Mouse (Mus musculus) limb, embryonic 11.5 days (tissue): Measurements from ENCODE around the gene Col13a1. TPM values are rescaled to one million over a fixed set of nuclear protein-coding genes. Genes with fewer than 3 reads are reported as not detected.

Experiments
- ATAC-seq: fragments of 200-750 bp; cut with Nextera tagmentation; 2 replicates; pipeline ENCODE4 v1.8.0; 2017; ENCODE audit warnings: low read depth; ENCODE audit not compliant: insufficient number of reproducible peaks, low FRiP score, low TSS enrichment
- DNase-seq: peaks from one replicate; pipeline ENCODE4 v3.0.0-alpha.2; 2015; ENCODE audit warnings: low spot score
- H3K27ac ChIP-seq: fragments of 300-500 bp; sonication (generic); replicated peaks from 2 replicates; pipeline ENCODE4 v1.5.1; 2014; ENCODE audit warnings: low read depth, mild to moderate bottlenecking, low read length
- H3K27me3 ChIP-seq: fragments of 300-500 bp; sonication (generic); 2 replicates; pipeline ENCODE4 v1.6.1; 2014; ENCODE audit warnings: mild to moderate bottlenecking, low read length, mixed read lengths; ENCODE audit not compliant: control insufficient read depth, insufficient read depth
- H3K36me3 ChIP-seq: fragments of 300-500 bp; sonication (generic); 2 replicates; pipeline ENCODE4 v1.6.1; 2014; ENCODE audit warnings: mild to moderate bottlenecking, low read length, moderate library complexity, mixed read lengths; ENCODE audit not compliant: control insufficient read depth, insufficient read depth
- H3K4me1 ChIP-seq: fragments of 300-500 bp; sonication (generic); 2 replicates; pipeline ENCODE4 v1.6.1; 2014; ENCODE audit warnings: low read length, mixed read lengths; ENCODE audit not compliant: control insufficient read depth, insufficient read depth
- H3K4me2 ChIP-seq: fragments of 300-500 bp; sonication (generic); 2 replicates; pipeline ENCODE4 v1.6.1; 2014; ENCODE audit warnings: low read depth, mild to moderate bottlenecking, moderate library complexity; ENCODE audit not compliant: severe bottlenecking
- H3K4me3 ChIP-seq: fragments of 300-500 bp; sonication (generic); 2 replicates; pipeline ENCODE4 v1.5.1; 2014; ENCODE audit warnings: low read depth, low read length
- H3K9ac ChIP-seq: fragments of 300-500 bp; sonication (generic); 2 replicates; pipeline ENCODE4 v1.6.1; 2014; ENCODE audit warnings: mild to moderate bottlenecking, low read length
- H3K9me3 ChIP-seq: fragments of 300-500 bp; sonication (generic); 2 replicates; pipeline ENCODE4 v1.6.1; 2016; ENCODE audit warnings: low read length; ENCODE audit not compliant: control insufficient read depth
- WGBS: fragments of 180-500 bp; shearing (Covaris S2); extraction: QIAGEN DNeasy Blood & Tissue Kit; methylation state at CpG from one replicate; pipeline ENCODE4 v1.1.7; 2014; 5-methylcytosine and 5-hydroxymethylcytosine counted together
- polyA plus RNA-seq: library from polyadenylated mRNA; unstranded; fragments of >200 nt; fragmentation: Nextera tagmentation; extraction: Ambion mirVana; gene quantifications from 2 replicates; pipeline ENCODE4 v1.2.1, GENCODE M21; 2014

Gene Col13a1
- polyA plus RNA-seq, 1 experiment from 2014 or later, result 1.0 TPM

DNA sequence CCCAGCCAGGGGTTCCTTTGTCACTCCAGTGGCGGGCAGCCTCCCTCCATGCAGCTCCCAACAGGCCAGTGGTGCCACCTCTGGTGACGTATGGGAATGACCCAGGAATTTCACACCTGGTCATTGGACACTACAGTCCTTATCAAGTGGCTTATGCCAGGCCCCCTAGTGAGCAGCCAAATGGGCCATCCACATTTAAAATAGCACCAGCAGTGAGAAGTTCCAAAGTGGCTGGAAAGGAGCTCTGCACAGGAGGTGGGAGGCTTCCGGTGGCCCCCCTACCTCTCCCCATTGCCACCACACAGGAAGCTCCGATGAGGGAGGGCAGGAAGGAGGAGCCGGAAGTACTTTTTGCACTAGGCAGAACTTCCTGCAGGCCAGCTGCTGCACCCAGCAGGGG, 72.7 kb downstream of the Col13a1 start:
- Histone ChIP-seq H3K36me3 (no peaks in the 10 kb centered on the region), H3K9me3 (0 out of 2 replicates have a peak, but pooled peaks cover 2% of the 10 kb centered on the region), H3K9ac (no peak overlapping the region), H3K27ac (no peak overlapping the region), H3K4me2 (no peak overlapping the region), H3K4me3 (no peak overlapping the region), H3K4me1 (peaks cover 2% of the 10 kb centered on the region; the same call in 1 of the 2 replicates), H3K27me3 (no peaks in the 10 kb centered on the region)
- no peak for ATAC-seq
- WGBS, result 16% methylated on average over 5 of the region's 5 CpGs
- peak; percentile 64 for DNase-seq

DNA sequence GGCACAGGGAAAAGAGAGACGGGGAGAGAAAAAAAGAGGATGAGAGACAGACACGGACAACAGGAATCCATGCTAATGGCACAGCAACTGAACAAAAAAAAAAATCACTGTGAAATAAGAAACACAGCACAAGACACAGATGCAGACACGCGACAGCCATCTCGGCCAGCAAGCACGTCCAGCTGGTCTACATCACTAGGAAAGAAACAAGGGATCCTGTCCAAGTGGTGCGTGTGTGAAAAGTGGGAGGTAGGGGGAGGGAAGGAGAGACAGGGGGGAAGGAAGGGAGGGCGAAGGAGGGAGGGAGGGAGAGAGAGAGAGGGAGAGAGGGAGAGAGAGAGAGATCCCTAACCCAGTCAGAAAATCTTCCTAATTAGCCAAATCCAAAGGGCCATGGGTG, 73.6 kb downstream of the Col13a1 start:
- Histone ChIP-seq H3K4me3 (no peak overlapping the region), H3K27me3 (no peaks in the 10 kb centered on the region), H3K4me1 (peaks cover 2% of the 10 kb centered on the region; the same call in 1 of the 2 replicates), H3K36me3 (no peaks in the 10 kb centered on the region), H3K9me3 (0 out of 2 replicates have a peak, but pooled peaks cover 2% of the 10 kb centered on the region), H3K9ac (no peak overlapping the region), H3K27ac (no peak overlapping the region), H3K4me2 (no peak overlapping the region)
- DNase-seq, result no peak
- ATAC-seq, result no peak
- WGBS, result 36% methylated on average over 8 of the region's 8 CpGs

DNA sequence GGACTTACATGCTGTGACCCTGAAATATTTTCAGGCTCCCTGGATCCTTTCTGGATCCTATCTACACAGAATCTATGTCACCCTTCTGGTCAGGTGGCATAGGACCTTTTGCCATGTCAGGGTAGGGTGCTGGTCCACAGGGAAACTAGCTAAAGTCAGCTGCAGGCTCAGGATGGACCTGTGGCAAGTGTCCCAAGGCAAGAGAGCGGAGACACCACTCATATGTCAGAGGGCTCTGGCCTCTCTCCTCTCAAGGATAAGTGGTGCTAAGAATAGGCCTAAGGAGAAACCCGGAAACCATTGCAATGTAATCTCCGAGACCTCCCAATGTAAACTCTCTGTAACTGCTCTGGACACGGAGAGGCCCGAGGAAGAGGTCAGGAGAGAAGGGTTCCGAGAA, 80.8 kb downstream of the Col13a1 start:
- Histone ChIP-seq H3K4me1 (no peaks in the 10 kb centered on the region), H3K9ac (no peak overlapping the region), H3K36me3 (no peaks in the 10 kb centered on the region), H3K4me2 (no peak overlapping the region), H3K9me3 (no peaks in the 10 kb centered on the region), H3K4me3 (no peak overlapping the region), H3K27me3 (no peaks in the 10 kb centered on the region), H3K27ac (no peak overlapping the region)
- WGBS, result 83% methylated on average over 6 of the region's 6 CpGs
- no peak for DNase-seq
- no peak for ATAC-seq

DNA sequence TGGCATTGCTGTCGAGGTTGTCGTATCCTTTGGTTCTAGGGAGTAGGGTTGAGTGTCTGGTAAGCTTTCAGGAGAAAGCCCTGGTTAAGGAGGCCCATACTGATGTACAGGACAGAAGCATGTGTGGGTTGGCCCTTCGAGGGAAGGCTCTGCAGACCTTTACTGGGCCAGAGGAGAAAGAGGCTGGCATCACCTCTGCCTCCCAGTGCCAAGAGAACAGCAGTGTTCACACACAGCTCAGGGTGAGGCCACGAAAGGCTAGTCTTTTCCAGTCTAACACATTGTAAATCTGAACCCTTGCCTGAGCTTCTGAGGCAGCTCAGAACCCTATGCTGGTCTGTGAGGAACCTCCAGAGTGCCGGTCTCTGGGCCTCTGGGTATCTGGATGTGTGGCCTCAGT, 84.3 kb downstream of the Col13a1 start:
- no peak for DNase-seq
- no peaks in the 10 kb centered on the region for H3K36me3 ChIP-seq
- H3K27ac ChIP-seq, result no peak overlapping the region
- H3K4me2 ChIP-seq, result no peak overlapping the region
- no peaks in the 10 kb centered on the region for H3K27me3 ChIP-seq
- H3K4me1 ChIP-seq, result peaks cover under 1% of the 10 kb centered on the region; the same call in 1 of the 2 replicates
- 88% methylated on average over 5 of the region's 5 CpGs for WGBS
- no peak for ATAC-seq
- H3K9me3 ChIP-seq, result no peaks in the 10 kb centered on the region
- no peak overlapping the region for H3K9ac ChIP-seq
- no peak overlapping the region for H3K4me3 ChIP-seq

DNA sequence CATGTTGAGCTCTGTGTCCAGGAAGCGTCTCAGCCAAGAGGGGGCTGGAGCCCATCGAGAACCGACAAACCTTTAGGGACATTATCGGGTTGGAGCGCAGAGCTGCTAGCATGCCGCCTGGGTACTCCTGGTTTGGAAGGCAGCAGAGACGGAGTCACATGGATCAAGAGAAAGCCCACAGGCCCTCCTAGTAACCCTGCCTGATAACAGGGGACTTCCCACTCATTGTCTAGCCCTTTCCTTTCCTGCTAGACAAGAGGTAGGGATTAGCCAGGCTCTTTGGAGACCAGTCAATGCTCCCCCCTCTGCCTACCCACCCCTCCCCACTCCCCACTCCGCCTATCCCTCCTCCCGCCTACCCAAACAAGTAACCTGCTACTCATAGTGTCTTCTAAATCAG, 87.8 kb downstream of the Col13a1 start:
- Histone ChIP-seq H3K9ac (no peak overlapping the region), H3K4me1 (peaks cover 17% of the 10 kb centered on the region), H3K27ac (no peak overlapping the region), H3K4me2 (no peak overlapping the region), H3K9me3 (no peaks in the 10 kb centered on the region), H3K36me3 (no peaks in the 10 kb centered on the region), H3K27me3 (no peaks in the 10 kb centered on the region), H3K4me3 (no peak overlapping the region)
- ATAC-seq, result no peak
- WGBS, result 77% methylated on average over 9 of the region's 9 CpGs
- no peak for DNase-seq

DNA sequence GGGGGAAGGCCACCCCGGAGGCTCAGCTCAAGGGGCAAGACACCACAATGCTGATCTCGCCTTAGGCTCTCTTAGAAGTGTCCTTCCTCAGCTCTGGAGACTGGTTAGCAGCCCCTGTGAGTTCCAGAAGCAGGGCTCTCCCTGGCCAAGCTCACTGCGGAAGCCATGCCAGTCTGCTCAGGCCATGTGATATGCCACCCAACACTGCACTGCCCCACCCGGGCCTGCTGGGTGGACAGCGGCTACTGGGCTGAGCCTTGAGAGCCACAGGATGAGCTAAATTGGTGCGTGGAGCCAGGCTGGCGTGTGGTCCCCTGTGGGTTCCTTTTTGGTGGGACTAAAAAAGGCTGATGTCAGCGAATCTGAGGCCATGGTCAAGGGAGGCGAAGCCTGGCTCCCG, 88.6 kb downstream of the Col13a1 start:
- Histone ChIP-seq H3K9me3 (no peaks in the 10 kb centered on the region), H3K27me3 (no peaks in the 10 kb centered on the region), H3K36me3 (no peaks in the 10 kb centered on the region), H3K4me2 (no peak overlapping the region), H3K4me1 (peaks cover 17% of the 10 kb centered on the region), H3K9ac (no peak overlapping the region; the same call in 1 of the 2 replicates), H3K27ac (no peak overlapping the region), H3K4me3 (no peak overlapping the region)
- WGBS, result 95% methylated on average over 10 of the region's 10 CpGs
- ATAC-seq (no peak), DNase-seq (no peak)

DNA sequence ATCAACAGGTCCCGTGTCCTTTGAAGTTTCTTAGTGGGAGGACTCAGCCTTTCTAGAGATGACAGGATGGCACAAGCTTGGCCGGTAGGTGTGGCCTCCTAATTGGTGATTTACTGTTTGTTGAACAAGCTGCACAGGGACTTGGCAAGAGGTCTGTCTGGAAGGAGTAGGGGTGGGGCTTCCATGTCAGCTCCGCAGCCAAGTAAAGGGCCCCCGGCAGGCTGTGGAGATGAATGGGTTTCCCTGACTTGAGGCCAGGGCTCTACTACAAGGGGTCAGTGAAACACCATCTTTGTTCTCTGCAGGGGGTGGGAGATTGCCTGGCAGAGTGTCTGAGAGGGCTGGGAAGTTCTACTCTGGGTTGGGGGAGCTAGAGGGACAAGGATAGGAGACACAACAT, 99.5 kb downstream of the Col13a1 start:
- no peak overlapping the region for H3K27ac ChIP-seq
- ATAC-seq (no peak), DNase-seq (peak; percentile 41)
- no peak overlapping the region for H3K9ac ChIP-seq
- no peaks in the 10 kb centered on the region; the same call in 1 of the 2 replicates for H3K27me3 ChIP-seq
- no peaks in the 10 kb centered on the region for H3K9me3 ChIP-seq
- 4% methylated on average over 4 of the region's 4 CpGs for WGBS
- H3K4me3 ChIP-seq, result no peak overlapping the region
- H3K4me2 ChIP-seq, result peak overlapping the region; percentile 4; the same call in 1 of the 2 replicates
- peaks cover 21% of the 10 kb centered on the region for H3K4me1 ChIP-seq
- H3K36me3 ChIP-seq, result no peaks in the 10 kb centered on the region

DNA sequence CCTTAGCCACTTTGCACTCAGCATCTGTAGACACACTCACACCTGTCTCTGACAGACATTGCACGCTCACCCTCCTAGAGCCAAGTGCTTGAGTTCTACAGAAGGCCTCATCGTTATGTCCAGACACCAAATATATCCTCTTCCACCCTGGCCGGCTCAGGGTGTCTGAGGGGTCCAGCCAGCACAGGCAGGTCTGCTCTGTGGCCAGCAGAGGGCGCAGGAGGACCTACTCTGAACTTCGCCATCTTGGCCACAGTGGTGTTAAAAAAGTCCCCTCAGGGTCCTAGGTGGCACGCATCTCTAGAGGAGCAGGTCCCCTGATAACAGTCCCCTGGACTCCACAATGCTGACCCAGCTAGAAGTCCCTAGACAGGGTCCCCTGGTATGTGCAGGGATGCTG, 101.1 kb downstream of the Col13a1 start:
- Histone ChIP-seq H3K4me1 (peaks cover 17% of the 10 kb centered on the region), H3K4me3 (no peak overlapping the region), H3K9ac (no peak overlapping the region), H3K4me2 (no peak overlapping the region), H3K27ac (no peak overlapping the region), H3K27me3 (no peaks in the 10 kb centered on the region; the same call in 1 of the 2 replicates), H3K36me3 (no peaks in the 10 kb centered on the region), H3K9me3 (no peaks in the 10 kb centered on the region)
- 6% methylated on average over 6 of the region's 6 CpGs for WGBS
- ATAC-seq, result no peak; the same call in 1 of the 2 replicates
- DNase-seq, result peak; percentile 92

DNA sequence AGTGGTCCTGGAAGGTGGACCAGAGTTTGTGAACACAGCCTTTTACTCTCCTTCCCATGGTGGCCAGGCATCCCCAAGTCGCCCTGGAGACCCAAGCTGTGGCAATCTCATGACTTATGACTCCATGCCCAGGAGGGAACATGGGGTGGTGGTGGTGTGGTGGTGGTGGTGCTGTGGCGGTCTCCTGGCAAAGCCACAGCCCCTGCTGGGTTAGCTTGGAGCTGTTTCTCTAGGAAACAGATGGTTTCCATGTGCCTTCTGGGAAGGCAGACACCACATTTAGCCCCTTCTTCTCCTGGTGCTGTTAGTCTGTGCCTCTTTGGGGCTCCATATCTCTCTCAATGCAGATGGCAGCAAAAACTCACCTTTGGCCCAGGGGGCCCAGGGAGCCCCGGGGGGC, 109.1 kb downstream of the Col13a1 start:
- H3K4me2 ChIP-seq, result no peak overlapping the region
- no peak for DNase-seq
- no peaks in the 10 kb centered on the region for H3K27me3 ChIP-seq
- WGBS, result 75% methylated on average over 3 of the region's 3 CpGs
- no peak for ATAC-seq
- H3K4me1 ChIP-seq, result no peaks in the 10 kb centered on the region
- no peaks in the 10 kb centered on the region for H3K9me3 ChIP-seq
- no peaks in the 10 kb centered on the region for H3K36me3 ChIP-seq
- no peak overlapping the region for H3K27ac ChIP-seq
- no peak overlapping the region for H3K9ac ChIP-seq
- H3K4me3 ChIP-seq, result no peak overlapping the region
